Mouse (Mus musculus): ENCODE results near the gene Col23a1. TPM values are rescaled to one million over a fixed set of nuclear protein-coding genes. Genes with fewer than 3 reads are reported as not detected.

Col23a1 gene
- polyA plus RNA-seq, 1 experiment from 2014 or later: 24.3 TPM

GRCm38 (mm10) chr11:51582713-51583112 is 293.0 kb downstream of the Col23a1 start:
- H3K9me3 ChIP-seq: no peaks in the 10 kb centered on the region
- H3K27ac ChIP-seq (replicated peaks): peak overlapping the region; percentile 95; the same call in 1 of the 2 replicates
- no peaks in the 10 kb centered on the region for H3K27me3 ChIP-seq (replicated peaks; ENCODE audit: low read depth, poor library complexity, severe bottlenecking)
- H3K36me3 ChIP-seq (replicated peaks): peaks cover 32% of the 10 kb centered on the region
- H3K4me1 ChIP-seq: peaks cover 43% of the 10 kb centered on the region
- 16% methylated on average over 8 of the region's 8 CpGs for WGBS
- no peak overlapping the region for H3K4me3 ChIP-seq
- DNase-seq (ENCODE audit: low spot score): peak; percentile 86

DNA sequence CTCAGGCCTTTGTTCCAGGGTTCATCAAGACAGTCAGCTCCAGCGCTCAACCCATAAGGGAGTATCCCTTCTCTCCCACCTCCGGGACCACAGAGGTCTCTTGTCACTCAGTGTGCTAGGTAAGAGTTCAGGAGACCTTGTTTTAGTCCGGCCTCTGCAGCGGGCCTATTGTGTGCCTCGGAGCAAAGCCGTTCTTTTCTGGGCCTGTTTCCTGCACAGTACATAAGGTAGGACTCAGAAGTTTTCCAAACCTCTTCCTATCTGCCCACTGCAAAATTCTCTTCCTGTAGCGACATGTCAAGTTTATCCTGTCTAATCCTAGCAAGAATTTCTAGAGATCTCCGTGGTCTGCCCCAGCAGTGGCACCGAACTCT is 294.3 kb downstream of the Col23a1 start:
- Histone ChIP-seq H3K4me1 (peaks cover 43% of the 10 kb centered on the region), H3K36me3 (replicated peaks) (peaks cover 43% of the 10 kb centered on the region), H3K4me3 (peak overlapping the region; percentile 76), H3K27me3 (replicated peaks; ENCODE audit: low read depth, poor library complexity, severe bottlenecking) (no peaks in the 10 kb centered on the region), H3K9me3 (0 out of 2 replicates have a peak, but pooled peaks cover 2% of the 10 kb centered on the region), H3K27ac (replicated peaks) (peak overlapping the region; percentile 95)
- WGBS: 16% methylated on average over 9 of the region's 9 CpGs
- DNase-seq (ENCODE audit: low spot score): no peak

DNA sequence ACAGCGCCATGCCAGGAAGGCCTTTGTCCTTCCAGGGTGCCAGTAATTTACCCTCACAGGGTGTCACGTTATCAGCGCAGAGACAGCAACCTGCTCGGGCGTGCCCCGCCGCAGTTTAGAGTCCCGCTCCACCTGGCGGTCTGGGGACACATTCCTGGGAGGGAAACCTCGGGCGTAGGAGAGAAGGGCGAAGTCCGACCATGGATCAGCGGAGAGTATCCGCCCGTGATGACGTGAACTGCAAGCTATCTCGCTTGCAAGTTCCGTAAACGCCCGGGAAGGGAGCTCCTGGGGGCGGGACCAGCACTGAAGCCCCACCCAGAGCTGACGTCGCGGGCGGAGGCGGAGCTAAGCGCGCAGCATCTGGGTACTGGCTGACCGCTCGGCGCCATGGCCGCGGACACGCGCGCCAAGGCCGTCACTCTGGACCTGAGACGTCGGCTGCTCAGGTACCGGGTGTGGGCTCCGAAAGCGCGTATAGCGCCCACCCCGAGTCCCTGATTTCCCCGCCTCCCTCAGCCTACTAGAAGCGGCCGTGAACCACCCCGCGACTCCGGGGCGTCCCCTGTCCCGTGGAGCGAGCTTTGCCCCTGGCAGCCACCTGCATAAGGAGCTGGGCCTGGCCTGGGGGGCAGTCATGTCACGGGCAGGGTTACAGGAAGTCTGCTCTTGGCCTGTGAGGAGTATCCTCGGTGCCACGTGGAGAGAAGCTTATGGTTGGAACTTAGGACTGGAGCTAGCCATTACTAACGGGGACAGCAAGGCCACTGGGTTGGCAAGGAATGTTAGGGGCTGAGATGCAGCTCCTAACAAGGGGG is 294.9 kb downstream of the Col23a1 start, which contains the start of gene Phykpl:
Gene Phykpl (plus strand): TSS at position 327 of the 818 bp plus-strand sequence.
- Histone ChIP-seq H3K9me3 (0 out of 2 replicates have a peak, but pooled peaks cover 4% of the 10 kb centered on the region), H3K4me1 (peaks cover 43% of the 10 kb centered on the region), H3K27me3 (replicated peaks; ENCODE audit: low read depth, poor library complexity, severe bottlenecking) (no peaks in the 10 kb centered on the region), H3K36me3 (replicated peaks) (peaks cover 46% of the 10 kb centered on the region), H3K4me3 (peak within 1 kb of the TSS; percentile 76), H3K27ac (replicated peaks) (peak within 1 kb of the TSS; percentile 95)
- DNase-seq (ENCODE audit: low spot score): peak; percentile 98
- WGBS: under 1% methylated on average over 59 of the region's 59 CpGs

GRCm38 (mm10) chr11:51585608-51586252 is 296.0 kb downstream of the Col23a1 start:
- peak overlapping the region; percentile 95 for H3K27ac ChIP-seq (replicated peaks)

GRCm38 (mm10) chr11:51586411-51586810 is 296.7 kb downstream of the Col23a1 start:
- peaks cover 60% of the 10 kb centered on the region for H3K36me3 ChIP-seq (replicated peaks)
- H3K9me3 ChIP-seq: 0 out of 2 replicates have a peak, but pooled peaks cover 4% of the 10 kb centered on the region
- WGBS: 94% methylated on average over 13 of the region's 13 CpGs
- DNase-seq (ENCODE audit: low spot score): no peak
- no peaks in the 10 kb centered on the region for H3K27me3 ChIP-seq (replicated peaks; ENCODE audit: low read depth, poor library complexity, severe bottlenecking)
- H3K4me3 ChIP-seq: no peak overlapping the region
- no peak overlapping the region for H3K27ac ChIP-seq (replicated peaks)
- H3K4me1 ChIP-seq: peaks cover 43% of the 10 kb centered on the region

More at GRCm38 (mm10) chr11:51585608-51586252, 296.0 kb downstream of the Col23a1 start:
- Histone ChIP-seq H3K4me3 (peak overlapping the region; percentile 76), H3K9me3 (0 out of 2 replicates have a peak, but pooled peaks cover 4% of the 10 kb centered on the region), H3K27me3 (replicated peaks; ENCODE audit: low read depth, poor library complexity, severe bottlenecking) (no peaks in the 10 kb centered on the region), H3K36me3 (replicated peaks) (peaks cover 53% of the 10 kb centered on the region), H3K4me1 (peaks cover 43% of the 10 kb centered on the region)
- WGBS: 75% methylated on average over 8 of the region's 8 CpGs
- peak; percentile 29 for DNase-seq (ENCODE audit: low spot score)

DNA sequence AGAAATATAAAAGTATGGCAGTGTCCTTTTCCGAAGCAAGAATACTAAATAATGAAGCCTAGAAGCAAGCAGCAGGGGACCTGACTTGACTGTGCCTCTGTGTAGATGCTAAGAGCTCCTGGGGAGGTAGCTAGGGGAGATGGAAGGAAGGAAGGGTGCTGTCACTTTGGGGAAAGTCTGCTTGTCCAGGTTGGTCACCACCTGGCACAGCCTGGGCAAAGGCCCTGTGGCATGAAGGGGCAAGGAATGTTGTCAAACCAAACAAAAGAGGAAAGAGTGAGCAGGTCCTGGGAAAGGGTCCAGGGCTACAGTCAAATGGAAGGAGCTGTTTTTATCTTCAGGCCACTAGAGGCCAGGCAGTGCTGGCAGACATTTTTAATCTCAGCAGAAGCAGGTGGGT is 297.3 kb downstream of the Col23a1 start:
- Histone ChIP-seq H3K36me3 (replicated peaks) (peaks cover 66% of the 10 kb centered on the region), H3K4me1 (peaks cover 43% of the 10 kb centered on the region), H3K9me3 (0 out of 2 replicates have a peak, but pooled peaks cover 4% of the 10 kb centered on the region), H3K27me3 (replicated peaks; ENCODE audit: low read depth, poor library complexity, severe bottlenecking) (no peaks in the 10 kb centered on the region), H3K27ac (replicated peaks) (no peak overlapping the region), H3K4me3 (no peak overlapping the region)
- no peak for DNase-seq (ENCODE audit: low spot score)
- 93% methylated on average over 1 of the region's 1 CpGs for WGBS

DNA sequence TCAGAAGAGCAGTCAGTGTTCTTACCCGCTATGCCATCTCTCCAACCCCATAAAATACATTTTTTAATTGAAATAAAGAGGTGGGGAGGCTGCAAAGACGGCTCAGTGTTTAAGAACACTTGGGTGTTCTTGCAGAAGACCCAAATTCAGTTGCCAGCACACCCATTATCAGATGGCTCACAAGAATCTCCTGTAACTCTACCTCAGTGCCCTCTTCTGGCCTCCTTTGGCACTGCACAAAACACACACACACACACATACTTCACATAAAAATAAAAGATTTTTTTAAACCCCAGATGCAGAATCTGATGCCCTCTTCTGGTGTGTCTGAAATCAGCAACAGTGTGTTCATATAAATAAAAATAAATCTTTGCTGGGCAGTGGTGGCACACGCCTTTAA is 299.1 kb downstream of the Col23a1 start:
- DNase-seq (ENCODE audit: low spot score): no peak
- Histone ChIP-seq H3K27ac (replicated peaks) (no peak overlapping the region), H3K36me3 (replicated peaks) (peaks cover 84% of the 10 kb centered on the region), H3K4me1 (peaks cover 25% of the 10 kb centered on the region), H3K27me3 (replicated peaks; ENCODE audit: low read depth, poor library complexity, severe bottlenecking) (no peaks in the 10 kb centered on the region), H3K4me3 (no peak overlapping the region), H3K9me3 (0 out of 2 replicates have a peak, but pooled peaks cover 4% of the 10 kb centered on the region)
- 95% methylated on average over 3 of the region's 3 CpGs for WGBS

- Histone ChIP-seq H3K4me3 (no peak overlapping the region), H3K36me3 (replicated peaks) (peaks cover 96% of the 10 kb centered on the region), H3K27me3 (replicated peaks; ENCODE audit: low read depth, poor library complexity, severe bottlenecking) (no peaks in the 10 kb centered on the region)
Observed at GRCm38 (mm10) chr11:51590002-51590401, 300.3 kb downstream of the Col23a1 start.

DNA sequence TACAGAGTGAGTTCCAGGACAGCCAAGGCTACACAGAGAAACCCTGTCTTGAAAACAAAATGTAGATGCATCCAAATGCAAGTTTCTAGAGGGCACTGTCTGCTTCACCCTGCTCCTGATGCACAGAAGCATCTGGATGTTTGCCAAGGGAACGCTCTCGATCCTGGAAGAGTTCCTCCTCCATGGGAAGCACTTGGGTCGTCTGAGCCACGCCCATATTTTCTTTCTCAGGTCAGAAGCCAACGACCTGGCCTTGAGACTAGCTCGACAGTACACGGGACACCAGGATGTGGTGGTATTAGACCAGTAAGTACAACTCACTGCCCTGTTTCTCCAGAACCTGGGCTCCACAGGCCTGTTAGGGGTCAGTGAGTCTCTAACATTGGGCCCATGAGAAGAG is 301.4 kb downstream of the Col23a1 start:
- Histone ChIP-seq H3K27ac (replicated peaks) (no peak overlapping the region), H3K36me3 (replicated peaks) (peaks cover 100% of the 10 kb centered on the region)
- DNase-seq (ENCODE audit: low spot score): no peak

More at GRCm38 (mm10) chr11:51590002-51590401, 300.3 kb downstream of the Col23a1 start:
- Histone ChIP-seq H3K9me3 (0 out of 2 replicates have a peak, but pooled peaks cover 4% of the 10 kb centered on the region), H3K4me1 (peaks cover 13% of the 10 kb centered on the region), H3K27ac (replicated peaks) (no peak overlapping the region)
- no peak for DNase-seq (ENCODE audit: low spot score)

GRCm38 (mm10) chr11:51591915-51592314 is 302.2 kb downstream of the Col23a1 start:
- DNase-seq (ENCODE audit: low spot score): no peak
- peaks cover 100% of the 10 kb centered on the region for H3K36me3 ChIP-seq (replicated peaks)

More for the DNA sequence above, 301.4 kb downstream of the Col23a1 start:
- H3K4me3 ChIP-seq: no peak overlapping the region
- 81% methylated on average over 7 of the region's 7 CpGs for WGBS
- H3K27me3 ChIP-seq (replicated peaks; ENCODE audit: low read depth, poor library complexity, severe bottlenecking): no peaks in the 10 kb centered on the region
- H3K9me3 ChIP-seq: 0 out of 2 replicates have a peak, but pooled peaks cover 4% of the 10 kb centered on the region
- peaks cover 2% of the 10 kb centered on the region for H3K4me1 ChIP-seq

DNA sequence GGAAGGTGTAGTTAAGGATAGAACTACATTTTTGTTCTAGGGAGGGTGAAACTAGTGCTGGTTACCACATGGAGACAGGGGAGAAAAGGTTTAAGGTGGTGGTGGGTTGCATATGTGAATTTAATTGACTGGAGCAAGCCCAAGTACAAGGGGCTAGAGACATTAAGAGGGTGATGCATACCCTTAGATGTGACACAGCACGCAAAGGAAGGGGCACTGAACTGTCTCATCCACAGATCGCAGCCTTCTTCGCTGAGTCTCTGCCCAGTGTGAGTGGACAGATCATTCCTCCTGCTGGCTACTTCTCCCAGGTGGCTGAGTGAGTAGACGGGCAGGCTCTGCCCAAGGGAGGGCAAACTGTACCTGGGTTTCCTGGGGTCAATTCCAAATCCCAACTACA is 303.6 kb downstream of the Col23a1 start:
- no peak for DNase-seq (ENCODE audit: low spot score)
- H3K4me3 ChIP-seq: no peak overlapping the region
- H3K4me1 ChIP-seq: no peaks in the 10 kb centered on the region
- WGBS: 94% methylated on average over 4 of the region's 4 CpGs
- H3K27me3 ChIP-seq (replicated peaks; ENCODE audit: low read depth, poor library complexity, severe bottlenecking): no peaks in the 10 kb centered on the region
- H3K9me3 ChIP-seq: 0 out of 2 replicates have a peak, but pooled peaks cover 4% of the 10 kb centered on the region
- no peak overlapping the region for H3K27ac ChIP-seq (replicated peaks)
- peaks cover 100% of the 10 kb centered on the region for H3K36me3 ChIP-seq (replicated peaks)

More at GRCm38 (mm10) chr11:51591915-51592314, 302.2 kb downstream of the Col23a1 start:
- WGBS: 94% methylated on average over 7 of the region's 7 CpGs
- Histone ChIP-seq H3K4me3 (no peak overlapping the region), H3K9me3 (0 out of 2 replicates have a peak, but pooled peaks cover 4% of the 10 kb centered on the region), H3K4me1 (no peaks in the 10 kb centered on the region), H3K27ac (replicated peaks) (no peak overlapping the region), H3K27me3 (replicated peaks; ENCODE audit: low read depth, poor library complexity, severe bottlenecking) (no peaks in the 10 kb centered on the region)

GRCm38 (mm10) chr11:51593849-51594248 is 304.1 kb downstream of the Col23a1 start:
- no peaks in the 10 kb centered on the region for H3K27me3 ChIP-seq (replicated peaks; ENCODE audit: low read depth, poor library complexity, severe bottlenecking)
- no peaks in the 10 kb centered on the region for H3K4me1 ChIP-seq
- no peak overlapping the region for H3K27ac ChIP-seq (replicated peaks)
- 0 out of 2 replicates have a peak, but pooled peaks cover 4% of the 10 kb centered on the region for H3K9me3 ChIP-seq
- H3K4me3 ChIP-seq: no peak overlapping the region
- WGBS: 92% methylated on average over 6 of the region's 6 CpGs
- peaks cover 100% of the 10 kb centered on the region for H3K36me3 ChIP-seq (replicated peaks)
- DNase-seq (ENCODE audit: low spot score): no peak

Data from embryonic facial prominence, embryonic 10.5 days (tissue).